Mouse (Mus musculus): ENCODE measurements at regions not wholly inside any gene's neighbourhood (a gene's known extent, or its start where the extent isn't known, plus 50 kb on each side); places are given as distances from the start of the nearest gene placed in this dataset.

DNA sequence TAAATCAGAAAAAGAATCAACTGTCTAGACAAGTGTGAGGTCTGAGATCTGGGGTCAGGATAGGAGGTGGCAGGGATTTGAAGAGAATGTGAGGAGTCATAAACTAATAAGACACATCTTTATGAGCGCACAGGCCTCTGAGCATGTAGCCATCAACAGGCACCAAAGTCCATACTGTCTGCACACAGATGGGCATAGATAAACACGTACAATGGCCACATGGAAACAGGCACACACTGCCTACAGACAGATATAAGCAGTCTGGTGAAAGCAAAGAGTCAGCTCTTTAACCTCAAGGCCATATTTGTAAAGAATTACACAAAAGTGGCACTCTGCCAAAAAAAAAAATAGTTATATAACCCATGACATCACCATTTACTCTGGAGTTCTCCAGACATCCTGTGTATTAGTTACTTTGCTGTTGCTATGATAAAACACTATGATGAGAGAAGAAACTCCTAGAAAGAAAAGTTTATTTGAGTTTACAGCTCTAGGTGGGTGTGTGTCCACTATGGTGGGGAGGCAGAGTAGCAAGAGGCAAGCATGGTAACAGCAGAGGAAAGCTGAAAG lies 101.4 kb downstream of the Adamts15 start:
- no peak for TF ChIP-seq POLR2A (IDR thresholded peaks at IDR 0.05; ENCODE audit: insufficient read depth, low read depth, low read length)
- TF ChIP-seq CTCF (IDR thresholded peaks at IDR 0.05; ENCODE audit: insufficient read depth, low read depth, low read length), result no peak

Data from olfactory bulb, adult 2 months (tissue).